Mouse (Mus musculus) midbrain, embryonic 14.5 days (tissue): Measurements from ENCODE around the gene Enpp1. TPM values are rescaled to one million over a fixed set of nuclear protein-coding genes. Genes with fewer than 3 reads are reported as not detected.
A peak's percentile ranks its signal among the peaks of the same experiment; 100 is the strongest.

Source experiments
- ATAC-seq: fragments of 200-750 bp; cut with Nextera tagmentation; 2 replicates; pipeline ENCODE4 v1.8.0; 2017; ENCODE audit warnings: moderate number of reproducible peaks, moderate library complexity; ENCODE audit not compliant: low FRiP score, low TSS enrichment
- DNase-seq: peaks from one replicate; pipeline ENCODE4 v3.0.0-alpha.2; 2015
- H3K27ac ChIP-seq: fragments of 300-500 bp; sonication (generic); replicated peaks from 2 replicates; pipeline ENCODE4 v1.5.1; 2014; ENCODE audit warnings: mild to moderate bottlenecking, low read depth, low read length, moderate library complexity
- H3K27me3 ChIP-seq: fragments of 300-500 bp; sonication (generic); 2 replicates; pipeline ENCODE4 v1.6.1; 2014; ENCODE audit warnings: low read length, control low read depth, mixed read lengths; ENCODE audit not compliant: control insufficient read depth, insufficient read depth
- H3K36me3 ChIP-seq: fragments of 300-500 bp; sonication (generic); 2 replicates; pipeline ENCODE4 v1.6.1; 2014; ENCODE audit warnings: low read length, control low read depth; ENCODE audit not compliant: control insufficient read depth, insufficient read depth
- H3K4me1 ChIP-seq: fragments of 300-500 bp; sonication (generic); 2 replicates; pipeline ENCODE4 v1.6.1; 2014; ENCODE audit warnings: mild to moderate bottlenecking, antibody characterized with exemption, low read length, control low read depth; ENCODE audit not compliant: control insufficient read depth, insufficient read depth
- H3K4me2 ChIP-seq: fragments of 300-500 bp; sonication (generic); 2 replicates; pipeline ENCODE4 v1.6.1; 2014; ENCODE audit warnings: mild to moderate bottlenecking, low read length, moderate library complexity
- H3K4me3 ChIP-seq: fragments of 300-500 bp; sonication (generic); replicated peaks from 2 replicates; pipeline ENCODE4 v1.5.1; 2014; ENCODE audit warnings: low read depth, low read length
- H3K9ac ChIP-seq: fragments of 300-500 bp; sonication (generic); replicated peaks from 2 replicates; pipeline ENCODE4 v1.6.1; 2014; ENCODE audit warnings: mild to moderate bottlenecking, low read length, moderate library complexity
- H3K9me3 ChIP-seq: fragments of 300-500 bp; sonication (generic); 2 replicates; pipeline ENCODE4 v1.6.1; 2016; ENCODE audit warnings: low read length, control low read depth, mixed read lengths; ENCODE audit not compliant: control insufficient read depth
- WGBS: fragments of 180-500 bp; shearing (Covaris S2); extraction: QIAGEN DNeasy Blood & Tissue Kit; methylation state at CpG from one replicate; pipeline ENCODE4 v1.1.7; 2014; 5-methylcytosine and 5-hydroxymethylcytosine counted together
- polyA plus RNA-seq: library from polyadenylated mRNA; unstranded; fragments of >200 nt; fragmentation: Nextera tagmentation; extraction: Ambion mirVana; gene quantifications from 2 replicates; pipeline ENCODE4 v1.2.1, GENCODE M21; 2014

Gene Enpp1
- polyA plus RNA-seq, 1 experiment from 2014 or later, result 4.2 TPM

GRCm38 (mm10) chr10:24603035-24603434 is 108.9 kb downstream of the Enpp1 start:
- Histone ChIP-seq H3K27me3 (no peaks in the 10 kb centered on the region), H3K4me2 (no peak overlapping the region), H3K27ac (no peak overlapping the region), H3K4me1 (no peaks in the 10 kb centered on the region), H3K9me3 (no peaks in the 10 kb centered on the region), H3K36me3 (no peaks in the 10 kb centered on the region), H3K9ac (no peak overlapping the region), H3K4me3 (no peak overlapping the region)
- DNase-seq, result no peak
- WGBS, result 90% methylated on average over 2 of the region's 2 CpGs
- ATAC-seq, result no peak

GRCm38 (mm10) chr10:24599802-24600201 is 112.2 kb downstream of the Enpp1 start:
- Histone ChIP-seq H3K27ac (no peak overlapping the region), H3K4me2 (no peak overlapping the region), H3K36me3 (no peaks in the 10 kb centered on the region), H3K9me3 (no peaks in the 10 kb centered on the region), H3K9ac (no peak overlapping the region), H3K4me3 (no peak overlapping the region), H3K4me1 (0 out of 2 replicates have a peak, but pooled peaks cover 8% of the 10 kb centered on the region), H3K27me3 (no peaks in the 10 kb centered on the region)
- WGBS, result 87% methylated on average over 5 of the region's 5 CpGs
- DNase-seq (no peak), ATAC-seq (no peak)

- 76% methylated on average over 6 of the region's 6 CpGs for WGBS
Observed at GRCm38 (mm10) chr10:24598693-24599092, 113.3 kb downstream of the Enpp1 start.

GRCm38 (mm10) chr10:24597789-24598188 is 114.2 kb downstream of the Enpp1 start:
- no peak for ATAC-seq

More at GRCm38 (mm10) chr10:24598693-24599092, 113.3 kb downstream of the Enpp1 start:
- Histone ChIP-seq H3K4me3 (no peak overlapping the region), H3K36me3 (no peaks in the 10 kb centered on the region), H3K27ac (no peak overlapping the region), H3K4me2 (no peak overlapping the region), H3K9ac (no peak overlapping the region), H3K27me3 (no peaks in the 10 kb centered on the region), H3K9me3 (no peaks in the 10 kb centered on the region), H3K4me1 (0 out of 2 replicates have a peak, but pooled peaks cover 8% of the 10 kb centered on the region)
- DNase-seq (no peak), ATAC-seq (no peak)

GRCm38 (mm10) chr10:24596869-24597339 is 115.1 kb downstream of the Enpp1 start:
- DNase-seq, result peak; percentile 26

More at GRCm38 (mm10) chr10:24597789-24598188, 114.2 kb downstream of the Enpp1 start:
- no peaks in the 10 kb centered on the region for H3K9me3 ChIP-seq
- no peak overlapping the region for H3K4me3 ChIP-seq
- no peaks in the 10 kb centered on the region for H3K36me3 ChIP-seq
- DNase-seq, result no peak
- H3K27ac ChIP-seq, result no peak overlapping the region
- 83% methylated on average over 4 of the region's 4 CpGs for WGBS
- 0 out of 2 replicates have a peak, but pooled peaks cover 8% of the 10 kb centered on the region for H3K4me1 ChIP-seq
- no peak overlapping the region for H3K4me2 ChIP-seq
- no peak overlapping the region for H3K9ac ChIP-seq
- H3K27me3 ChIP-seq, result no peaks in the 10 kb centered on the region

GRCm38 (mm10) chr10:24596003-24596868 is 115.7 kb downstream of the Enpp1 start:
- Histone ChIP-seq H3K27ac (peak overlapping the region; percentile 49), H3K9ac (peak overlapping the region; percentile 68), H3K4me2 (peak overlapping the region; percentile 66), H3K4me1 (0 out of 2 replicates have a peak, but pooled peaks cover 8% of the 10 kb centered on the region), H3K36me3 (no peaks in the 10 kb centered on the region), H3K4me3 (peak overlapping the region; percentile 64), H3K27me3 (no peaks in the 10 kb centered on the region), H3K9me3 (no peaks in the 10 kb centered on the region)
- 12% methylated on average over 31 of the region's 31 CpGs for WGBS
- DNase-seq (peak; percentile 48), ATAC-seq (peak; percentile 52)

More at GRCm38 (mm10) chr10:24596869-24597339, 115.1 kb downstream of the Enpp1 start:
- Histone ChIP-seq H3K4me1 (0 out of 2 replicates have a peak, but pooled peaks cover 8% of the 10 kb centered on the region), H3K36me3 (no peaks in the 10 kb centered on the region), H3K27ac (no peak overlapping the region), H3K9ac (no peak overlapping the region), H3K27me3 (no peaks in the 10 kb centered on the region), H3K9me3 (no peaks in the 10 kb centered on the region), H3K4me2 (peak overlapping the region; percentile 66; the same call in 1 of the 2 replicates), H3K4me3 (no peak overlapping the region)
- no peak for ATAC-seq
- WGBS, result 60% methylated on average over 7 of the region's 7 CpGs

- Histone ChIP-seq H3K4me3 (peak within 1 kb of the TSS; percentile 64), H3K4me1 (0 out of 2 replicates have a peak, but pooled peaks cover 8% of the 10 kb centered on the region), H3K27me3 (no peaks in the 10 kb centered on the region), H3K4me2 (peak within 1 kb of the TSS; percentile 66), H3K9me3 (no peaks in the 10 kb centered on the region), H3K9ac (peak within 1 kb of the TSS; percentile 68), H3K27ac (peak within 1 kb of the TSS; percentile 49), H3K36me3 (no peaks in the 10 kb centered on the region)
- ATAC-seq, result peak; percentile 90
- under 1% methylated on average over 53 of the region's 53 CpGs for WGBS
- DNase-seq, result peak; percentile 79
Observed at GRCm38 (mm10) chr10:24595250-24596002, 116.5 kb downstream of the Enpp1 start, which contains the start of gene Ccn2. Ccn2 (plus strand) TSS chr10:24595442.

GRCm38 (mm10) chr10:24593556-24593955 is 118.4 kb downstream of the Enpp1 start:
- 86% methylated on average over 4 of the region's 4 CpGs for WGBS

More at GRCm38 (mm10) chr10:24593556-24593955, 118.4 kb downstream of the Enpp1 start:
- DNase-seq (no peak), ATAC-seq (no peak)
- 0 out of 2 replicates have a peak, but pooled peaks cover 8% of the 10 kb centered on the region for H3K4me1 ChIP-seq
- no peak overlapping the region for H3K4me2 ChIP-seq
- no peaks in the 10 kb centered on the region for H3K9me3 ChIP-seq
- no peak overlapping the region for H3K27ac ChIP-seq
- no peak overlapping the region for H3K4me3 ChIP-seq
- H3K36me3 ChIP-seq, result no peaks in the 10 kb centered on the region
- no peaks in the 10 kb centered on the region for H3K27me3 ChIP-seq
- H3K9ac ChIP-seq, result no peak overlapping the region
